Mouse (Mus musculus) embryonic stem cell, embryonic (primary cell): ENCODE measurements around the gene Erf.

Experiments
- CTCF ChIA-PET, 4 experiments: fragments of 300-600 bp in 2 of 4; fragments of 350-600 bp in 2 of 4; sonication (Branson Sonifier 250); formaldehyde crosslinking; loops; one replicate each; lab custom pipeline; 2022; ENCODE audit warnings: inconsistent platforms in 2 of 4; lab: Charles Lee
- POLR2A ChIA-PET, 4 experiments: fragments of 300-600 bp in 2 of 4; fragments of 350-600 bp in 2 of 4; sonication (Branson Sonifier 250); formaldehyde crosslinking; loops; one replicate each; lab custom pipeline; 2022; ENCODE audit warnings: antibody characterized with exemption in 4 of 4, inconsistent platforms in 1 of 4; lab: Charles Lee

Gene Erf

GRCm38 (mm10) chr7:25284766-25285165 lies 34.2 kb upstream of the Erf start:
- POLR2A ChIA-PET = interaction anchor here in 3 of 4 experiments (0.6 to 3.2 kb wide), 6 partner anchors 13 to 181 kb away, joined by 3 to 18 read pairs (median 3); partner anchors contain the start of genes Cic (in 1 of the 3) and Pafah1b3 (in 1 of the 3)
- CTCF ChIA-PET = interaction anchor here in 1 of 4 experiments (0.8 kb wide), 1 partner anchor 13 kb away, joined by 3 read pairs; the partner anchor contains the start of gene Pafah1b3

GRCm38 (mm10) chr7:25284171-25284570 lies 33.6 kb upstream of the Erf start:
- CTCF ChIA-PET = interaction anchor here in 3 of 4 experiments (0.6 to 1.4 kb wide), 3 partner anchors 32 to 190 kb away, joined by 3 to 5 read pairs (median 4); partner anchors contain the start of gene Megf8 (in 2 of the 3)
- POLR2A ChIA-PET = interaction anchor here (0.6 to 3.2 kb wide), 18 partner anchors 7 to 180 kb away, joined by 3 to 18 read pairs (median 4); partner anchors contain the start of genes Cic (in 2 of the 4), Pafah1b3 (in 2 of the 4), Gsk3a (in 1 of the 4) and Megf8 (in 1 of the 4)

GRCm38 (mm10) chr7:25283637-25284036 lies 33.1 kb upstream of the Erf start:
- ChIA-PET CTCF (interaction anchor here in 3 of 4 experiments (0.6 to 1.4 kb wide), 5 partner anchors 9 to 190 kb away, joined by 3 to 5 read pairs (median 3); partner anchors contain the start of gene Megf8 (in 2 of the 3)), POLR2A (interaction anchor here (0.6 to 5.0 kb wide), 18 partner anchors 8 to 154 kb away, joined by 3 to 26 read pairs (median 4); partner anchors contain the start of genes Pafah1b3 (in 2 of the 4), Cic (in 1 of the 4), Dedd2 (in 1 of the 4) and Gsk3a (in 1 of the 4))

DNA sequence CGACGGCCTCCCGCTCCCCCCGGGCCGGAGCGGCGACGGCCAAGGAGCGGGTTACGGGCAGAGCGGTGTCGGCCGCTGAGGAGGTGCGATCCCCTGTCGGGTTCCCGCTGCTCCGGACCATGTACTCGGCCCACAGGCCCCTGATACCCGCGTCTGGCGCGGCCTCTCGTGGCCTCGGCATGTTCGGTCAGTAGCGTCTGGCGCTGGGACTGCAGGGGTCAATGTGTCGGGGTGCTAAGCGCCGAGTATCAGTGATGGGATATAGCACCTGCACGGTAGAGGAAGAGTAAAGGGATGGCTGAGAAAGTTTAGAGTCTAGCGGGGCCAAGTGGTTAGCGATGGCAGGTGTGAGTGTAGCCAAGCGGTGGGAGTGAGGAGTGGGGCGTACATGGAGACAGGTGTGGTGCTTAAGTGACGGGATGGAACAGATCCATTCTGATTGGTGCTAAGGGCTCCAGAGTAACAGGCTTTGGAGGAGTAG lies 32.2 kb upstream of the Erf start:
- CTCF ChIA-PET = interaction anchor here in 2 of 4 experiments (0.6 to 1.4 kb wide), 3 partner anchors 10 to 44 kb away, joined by 3 to 5 read pairs (median 3); partner anchors contain the start of gene Megf8 (in 2 of the 2)
- POLR2A ChIA-PET = interaction anchor here in 3 of 4 experiments (1.0 to 5.0 kb wide), 14 partner anchors 8 to 91 kb away, joined by 3 to 26 read pairs (median 4); partner anchors contain the start of genes Pafah1b3 (in 2 of the 3), Cic (in 1 of the 3), Dedd2 (in 1 of the 3) and Gsk3a (in 1 of the 3)

DNA sequence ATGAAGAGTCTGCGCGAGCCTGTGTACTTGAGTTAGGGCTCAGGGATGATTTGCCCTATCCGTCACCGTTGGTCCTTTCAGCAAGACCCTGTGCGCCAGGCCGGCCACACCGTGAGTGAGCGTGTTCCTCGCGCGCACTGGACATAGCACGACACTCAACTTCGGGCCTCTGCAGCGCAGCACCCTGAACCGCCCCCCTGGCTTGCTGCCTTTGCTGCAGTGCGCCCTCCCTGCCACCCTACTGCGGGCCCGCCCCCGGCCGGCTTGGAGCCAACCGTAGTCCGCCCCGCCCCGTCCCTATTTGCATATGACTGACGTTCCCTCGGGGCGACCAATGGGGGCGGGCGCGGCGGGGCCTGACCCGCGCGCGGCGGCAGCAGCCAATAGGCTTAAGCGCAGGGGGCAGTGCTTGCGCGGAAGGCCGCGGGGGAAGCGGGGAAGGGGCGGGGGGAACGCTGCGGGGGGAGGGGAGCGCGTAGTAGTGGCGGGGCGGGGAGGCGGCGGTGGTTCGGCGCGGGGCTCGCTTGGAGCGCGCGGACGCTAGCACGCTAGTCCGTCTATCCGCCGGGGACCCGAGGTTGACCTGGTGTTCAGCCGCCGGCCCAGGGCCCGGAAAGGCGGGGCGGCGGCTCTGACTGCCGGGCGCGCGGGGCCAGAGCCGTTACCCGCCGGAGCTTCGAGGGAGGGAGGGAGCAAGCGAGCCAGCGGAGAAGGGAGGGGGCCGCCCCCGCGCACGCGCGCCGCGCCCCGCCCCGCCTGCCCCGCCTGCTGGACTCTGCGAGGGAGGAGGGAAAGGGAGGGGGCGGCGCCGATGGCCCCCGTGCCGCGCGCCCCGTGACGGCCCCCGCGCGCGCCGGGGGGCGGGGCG lies 31.4 kb upstream of the Erf start:
- POLR2A ChIA-PET = interaction anchor here (0.5 to 5.0 kb wide), 8 partner anchors 9 to 882 kb away, joined by 3 to 26 read pairs (median 4); partner anchors contain the start of genes Cic (in 1 of the 4), Dedd2 (in 1 of the 4), Pafah1b3 (in 1 of the 4) and Smg9 (in 1 of the 4)
- CTCF ChIA-PET = interaction anchor here in 1 of 4 experiments (0.6 kb wide), 1 partner anchor 14 kb away, joined by 5 read pairs; no protein-coding TSS in a partner anchor

DNA sequence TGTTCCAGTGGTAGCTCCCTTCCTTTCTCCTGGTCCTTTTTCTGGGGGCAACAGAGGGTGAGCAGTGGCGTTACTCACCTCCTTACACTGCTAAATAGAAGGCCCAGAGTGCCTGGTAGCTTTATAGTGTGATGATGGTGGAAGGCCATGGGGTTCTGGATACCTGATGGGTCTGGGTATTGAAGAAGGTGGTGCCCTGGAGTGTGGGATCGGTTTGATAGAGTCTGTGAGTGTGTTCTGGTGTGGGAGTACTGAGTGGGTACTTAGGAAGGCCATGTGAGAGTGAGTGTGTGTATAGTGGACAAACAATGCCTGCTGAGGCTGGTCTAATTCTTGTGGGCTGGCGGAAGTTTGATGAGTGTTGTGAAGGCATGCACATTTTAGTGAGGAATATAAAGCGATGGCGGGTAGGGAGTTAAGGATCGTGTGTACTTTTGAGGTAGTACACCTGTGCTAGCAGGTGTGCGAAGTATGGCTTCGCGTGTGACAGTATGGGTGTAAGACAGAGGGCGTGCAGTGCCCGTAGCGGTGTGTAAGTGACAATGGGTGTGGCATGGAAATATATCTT lies 30.7 kb upstream of the Erf start:
- ChIA-PET CTCF (interaction anchor here in 2 of 4 experiments (1.0 to 1.1 kb wide), 2 partner anchors 14 to 43 kb away, joined by 3 to 4 read pairs; partner anchors contain the start of gene Cic (in 1 of the 2)), POLR2A (interaction anchor here (0.6 to 5.0 kb wide), 11 partner anchors 9 to 881 kb away, joined by 3 to 26 read pairs (median 4); partner anchors contain the start of genes Cic (in 2 of the 4), Dedd2 (in 1 of the 4), Gsk3a (in 1 of the 4) and Smg9 (in 1 of the 4))

DNA sequence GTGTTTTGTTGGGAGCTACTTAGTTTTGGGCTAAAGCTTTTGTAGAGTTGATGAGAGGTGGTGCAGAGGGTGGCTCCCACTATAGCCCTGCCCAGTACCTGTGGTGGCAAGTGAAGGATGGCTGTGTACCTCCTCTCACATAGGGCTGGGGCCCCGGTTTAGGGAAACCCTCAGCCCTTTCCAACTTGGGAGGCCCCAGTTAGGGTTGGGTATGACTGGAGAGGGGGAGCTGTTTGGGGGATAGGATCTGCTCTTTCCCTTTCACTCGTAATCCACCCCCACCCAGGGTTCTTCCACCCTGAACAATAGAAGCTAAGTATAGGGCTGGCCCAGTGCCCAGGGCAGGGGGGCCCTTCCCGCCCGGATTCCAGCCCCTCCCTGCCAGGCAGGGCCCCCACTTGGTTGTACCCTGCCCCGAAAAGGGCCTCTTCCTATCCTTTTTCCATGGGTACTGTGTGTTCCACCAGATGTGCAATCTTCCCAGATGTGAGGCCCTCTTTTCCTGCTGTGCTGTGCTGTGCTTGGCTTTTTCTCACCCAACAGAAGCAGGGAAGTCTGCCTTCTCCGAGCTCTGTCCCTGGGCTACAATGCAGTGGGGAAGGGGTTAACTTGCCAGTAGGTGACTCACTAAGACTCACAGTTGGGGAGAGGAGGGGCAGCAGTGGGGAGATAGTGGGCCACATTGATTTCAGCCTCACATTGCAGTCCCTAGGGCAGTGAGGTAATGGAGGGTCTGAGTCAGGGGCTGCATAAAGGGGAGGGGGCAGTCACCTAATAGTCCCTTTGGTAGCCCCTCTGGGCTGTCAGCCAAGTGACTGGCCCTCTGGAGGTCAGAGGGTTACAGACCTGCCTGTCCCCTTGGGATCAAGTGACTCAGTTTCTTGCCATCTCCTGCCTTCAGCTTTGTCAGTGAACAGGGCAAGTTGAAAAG lies 29.6 kb upstream of the Erf start:
- CTCF ChIA-PET = interaction anchor here in 3 of 4 experiments (0.6 to 2.8 kb wide), 14 partner anchors 10 to 186 kb away, joined by 3 to 12 read pairs (median 4); partner anchors contain the start of genes Cic (in 1 of the 3) and Megf8 (in 1 of the 3)
- POLR2A ChIA-PET = interaction anchor here (0.5 to 6.1 kb wide), 46 partner anchors 9 to 880 kb away, joined by 3 to 68 read pairs (median 4); partner anchors contain the start of genes Pafah1b3 (in 4 of the 4), Cic (in 3 of the 4), Dedd2 (in 3 of the 4) and Gsk3a (in 1 of the 4)

DNA sequence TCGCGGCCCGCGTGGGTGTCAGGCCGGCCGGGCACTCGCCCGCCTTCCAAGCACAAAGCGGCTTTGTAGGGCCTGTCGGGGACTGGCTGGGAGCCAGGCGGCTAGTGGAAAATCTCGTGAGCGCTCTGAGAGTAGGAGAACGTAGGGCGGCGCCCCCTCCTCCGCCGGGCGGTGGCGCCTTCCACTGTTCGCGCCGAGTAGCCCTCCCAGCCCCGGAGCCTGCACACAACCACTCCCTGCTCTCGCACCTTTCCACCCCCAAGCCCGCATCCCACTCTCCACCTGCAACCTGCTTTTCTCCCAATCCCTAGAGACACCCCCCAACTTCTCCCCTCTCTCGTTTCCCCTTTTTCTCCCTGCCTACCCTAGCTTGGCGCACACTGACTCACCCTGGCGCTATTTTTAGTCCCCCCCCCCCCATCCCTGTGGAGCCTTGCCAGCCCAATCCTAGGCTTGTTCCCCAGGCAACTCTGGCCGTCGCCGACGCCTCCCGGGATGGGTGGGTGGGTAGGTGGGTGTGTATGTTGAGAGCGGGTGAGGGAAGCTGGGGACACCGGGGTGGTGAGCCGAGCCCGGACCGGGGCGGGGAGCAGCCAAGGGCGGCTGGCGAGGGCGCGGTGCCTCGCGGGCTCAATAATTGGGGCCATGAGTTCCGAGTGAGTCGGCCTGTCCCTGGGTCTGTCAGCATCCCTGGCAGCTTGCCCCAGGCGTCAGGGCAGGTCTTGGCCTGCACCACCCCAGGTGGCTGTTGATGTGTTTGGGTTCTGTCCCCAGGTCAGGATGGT lies 28.7 kb upstream of the Erf start:
- CTCF ChIA-PET = interaction anchor here in 2 of 4 experiments (0.6 to 2.8 kb wide), 12 partner anchors 9 to 237 kb away, joined by 3 to 12 read pairs (median 4); partner anchors contain the start of genes Cic (in 1 of the 2) and Megf8 (in 1 of the 2)
- POLR2A ChIA-PET = interaction anchor here (0.5 to 6.1 kb wide), 47 partner anchors 9 to 747 kb away, joined by 3 to 68 read pairs (median 5); partner anchors contain the start of genes Pafah1b3 (in 4 of the 4), Cic (in 3 of the 4), Dedd2 (in 3 of the 4) and Gsk3a (in 2 of the 4)

- CTCF ChIA-PET = interaction anchor here (0.5 to 3.0 kb wide), 57 partner anchors 9 to 879 kb away, joined by 3 to 25 read pairs (median 4); partner anchors contain the start of genes Gsk3a (in 3 of the 4), Cic (in 2 of the 4), Zfp526 (in 2 of the 4) and Dedd2 (in 1 of the 4)
- POLR2A ChIA-PET = interaction anchor here (0.5 to 6.1 kb wide), 87 partner anchors 8 to 747 kb away, joined by 3 to 68 read pairs (median 4); partner anchors contain the start of genes Cic (in 3 of the 4), Gsk3a (in 3 of the 4), Pafah1b3 (in 3 of the 4) and Dedd2 (in 2 of the 4)
These were observed 27.9 kb upstream of the Erf start for GRCm38 (mm10) chr7:25278341-25279075.

DNA sequence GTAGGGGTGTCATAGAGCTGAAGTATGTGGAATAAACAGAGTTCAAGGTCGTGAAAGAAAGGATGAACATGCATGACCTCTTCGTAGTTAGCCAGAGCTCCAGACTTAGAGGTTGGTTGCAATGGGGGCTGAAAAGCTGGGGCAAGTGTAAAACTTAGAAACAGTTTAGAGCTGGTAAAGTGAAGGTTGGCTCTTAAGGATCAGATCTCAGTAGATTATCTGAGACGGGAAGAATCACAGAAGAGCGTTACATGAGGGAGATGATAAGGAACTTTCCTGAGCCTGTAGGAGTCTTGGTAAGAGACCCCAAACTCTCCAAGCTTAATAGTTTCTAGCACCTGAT lies 27.4 kb upstream of the Erf start:
- ChIA-PET POLR2A (interaction anchor here (0.5 to 6.1 kb wide), 76 partner anchors 9 to 624 kb away, joined by 3 to 68 read pairs (median 4); partner anchors contain the start of genes Cic (in 3 of the 4), Gsk3a (in 3 of the 4), Pafah1b3 (in 3 of the 4) and Dedd2 (in 2 of the 4)), CTCF (interaction anchor here (0.5 to 3.0 kb wide), 57 partner anchors 8 to 878 kb away, joined by 3 to 25 read pairs (median 4); partner anchors contain the start of genes Gsk3a (in 3 of the 4), Cic (in 2 of the 4), Zfp526 (in 2 of the 4) and Dedd2 (in 1 of the 4))

DNA sequence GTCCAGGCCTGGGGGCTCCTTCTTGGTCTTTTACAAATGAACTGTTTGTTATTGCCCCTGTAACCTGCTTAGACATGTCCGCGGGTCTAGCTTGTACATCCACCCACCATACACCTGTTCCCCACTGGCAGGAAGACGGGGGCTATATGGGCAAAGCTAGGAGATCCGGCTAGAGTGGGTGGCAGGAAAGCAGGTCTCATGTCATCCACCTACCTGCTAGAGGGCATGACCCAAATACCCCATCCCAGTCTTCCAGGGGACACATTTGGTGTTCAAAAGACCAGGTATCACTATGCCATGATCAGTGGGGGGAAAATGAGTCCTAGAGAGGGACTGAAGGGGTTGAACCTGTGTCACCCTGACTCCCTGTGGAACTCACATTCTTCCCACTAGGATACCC lies 26.8 kb upstream of the Erf start:
- ChIA-PET CTCF (interaction anchor here (0.7 to 3.0 kb wide), 30 partner anchors 8 to 172 kb away, joined by 3 to 24 read pairs (median 6); partner anchors contain the start of genes Gsk3a (in 2 of the 4), Zfp526 (in 2 of the 4), Cic (in 1 of the 4) and Dedd2 (in 1 of the 4)), POLR2A (interaction anchor here (0.7 to 6.1 kb wide), 51 partner anchors 9 to 184 kb away, joined by 3 to 68 read pairs (median 4); partner anchors contain the start of genes Cic (in 3 of the 4), Gsk3a (in 3 of the 4), Pafah1b3 (in 3 of the 4) and Dedd2 (in 2 of the 4))

DNA sequence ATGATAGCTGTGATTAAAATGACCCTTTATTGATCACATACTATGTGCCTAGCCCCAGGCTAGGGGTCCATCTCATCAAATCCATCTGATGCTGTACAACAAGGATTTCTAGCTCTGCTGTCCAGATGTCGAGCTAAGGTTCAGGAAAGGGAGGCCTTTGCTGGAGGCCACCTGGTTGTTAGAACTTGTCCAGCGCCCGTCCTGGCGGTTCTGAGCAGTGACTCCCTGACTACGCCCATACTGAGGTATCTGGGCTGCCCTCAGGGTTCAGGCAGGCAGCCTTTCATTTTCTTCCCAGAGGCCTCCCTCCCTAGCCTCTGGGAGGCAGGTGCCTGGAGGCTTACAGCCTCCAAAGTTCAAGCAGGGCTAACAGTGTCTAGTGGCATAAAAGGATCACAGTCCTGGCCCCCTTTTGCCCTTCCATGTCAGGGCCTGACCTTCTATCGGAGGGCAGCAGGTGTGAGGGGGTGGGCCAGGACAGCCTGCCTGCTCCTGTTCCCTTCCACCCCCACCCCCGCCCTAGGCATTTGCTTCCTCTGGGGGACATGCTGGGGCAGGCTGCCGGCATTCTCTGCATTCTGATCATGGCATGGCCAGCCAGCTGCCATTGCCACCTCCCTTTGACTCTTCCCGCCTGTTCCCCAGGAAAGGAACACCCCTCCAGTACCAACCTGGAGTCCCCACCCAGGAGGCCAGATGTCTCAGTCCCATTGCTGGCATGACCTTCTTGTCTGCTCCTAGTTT lies 25.2 kb upstream of the Erf start:
- CTCF ChIA-PET = interaction anchor here in 2 of 4 experiments (0.7 to 3.0 kb wide), 6 partner anchors 12 to 176 kb away, joined by 3 to 18 read pairs (median 3); no protein-coding TSS in a partner anchor
- POLR2A ChIA-PET = interaction anchor here (0.6 to 6.1 kb wide), 26 partner anchors 8 to 386 kb away, joined by 3 to 68 read pairs (median 6); partner anchors contain the start of genes Cic (in 3 of the 4), Gsk3a (in 1 of the 4), Megf8 (in 1 of the 4) and Pafah1b3 (in 1 of the 4)

- POLR2A ChIA-PET = interaction anchor here (0.6 to 6.1 kb wide), 16 partner anchors 7 to 777 kb away, joined by 3 to 68 read pairs (median 8); partner anchors contain the start of genes Cic (in 2 of the 4) and Gsk3a (in 1 of the 4)
These were observed 24.4 kb upstream of the Erf start for GRCm38 (mm10) chr7:25274996-25275395.

More at GRCm38 (mm10) chr7:25274996-25275395, 24.4 kb upstream of the Erf start:
- CTCF ChIA-PET = interaction anchor here in 2 of 4 experiments (0.6 to 1.4 kb wide), 4 partner anchors 20 to 204 kb away, joined by 3 to 6 read pairs (median 4); no protein-coding TSS in a partner anchor
